Mouse (Mus musculus) E14TG2a.4 (cell line): ENCODE data around the gene Pycard.

Experiments
- CTCF ChIP-seq: conservative IDR thresholded peaks from 2 replicates; pipeline ENCODE4 v1.5.1; 2014; ENCODE audit warnings: low read length
- NANOG ChIP-seq: IDR thresholded peaks from 2 replicates; pipeline ENCODE4 v1.6.1; 2014; ENCODE audit warnings: borderline replicate concordance, low read length, mixed read lengths
- POU5F1 ChIP-seq: IDR thresholded peaks from 2 replicates; pipeline ENCODE4 v1.6.1; 2014; ENCODE audit warnings: low read length, borderline replicate concordance

DNA sequence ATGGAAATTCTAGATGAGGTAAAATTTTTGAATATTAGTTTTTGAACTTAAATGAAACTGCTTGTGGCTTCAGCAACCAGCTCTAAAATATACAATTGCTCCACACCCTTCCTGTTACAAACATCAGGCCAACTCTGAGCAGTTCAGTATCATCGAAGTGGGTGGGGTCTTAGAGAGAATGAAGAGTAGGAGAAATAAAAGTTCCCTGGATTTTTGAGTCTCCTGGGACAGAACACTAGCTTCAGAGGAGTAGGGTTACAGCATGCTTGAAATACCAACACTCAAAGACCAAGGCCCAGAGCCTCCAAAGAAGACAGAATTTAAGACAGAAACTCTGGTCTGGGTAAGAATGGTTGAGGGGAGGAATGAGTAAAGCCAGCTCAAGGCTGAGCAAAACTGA, 5.8 kb upstream of the Pycard start:
- TF ChIP-seq CTCF = no peak
- TF ChIP-seq NANOG = no peak
- no peak for TF ChIP-seq POU5F1
